Mouse (Mus musculus): ENCODE measurements at regions not wholly inside any gene's neighbourhood (a gene's known extent, or its start where the extent isn't known, plus 50 kb on each side); places are given as distances from the start of the nearest gene placed in this dataset.
A peak's percentile ranks its signal among the peaks of the same experiment; 100 is the strongest.

- peak; percentile 54 for DNase-seq (ENCODE audit: low read depth, low spot score)
Measured at GRCm38 (mm10) chr2:61453490-61454281, 124.7 kb upstream of the Tank start.

- DNase-seq (ENCODE audit: low read depth, low spot score), result no peak
Measured at GRCm38 (mm10) chr2:61452581-61452980, 125.8 kb upstream of the Tank start.

- DNase-seq (ENCODE audit: low read depth, low spot score), result no peak
Measured at GRCm38 (mm10) chr2:61450731-61451130, 127.7 kb upstream of the Tank start.

GRCm38 (mm10) chr2:61436591-61436990 lies 141.8 kb upstream of the Tank start:
- no peak for DNase-seq (ENCODE audit: low read depth, low spot score)

- peak; percentile 25 for DNase-seq (ENCODE audit: low read depth, low spot score)
Measured at GRCm38 (mm10) chr2:61407881-61408280, 170.5 kb upstream of the Tank start.

GRCm38 (mm10) chr2:61406104-61406751 lies 172.2 kb upstream of the Tank start:
- DNase-seq (ENCODE audit: low read depth, low spot score), result no peak

- DNase-seq (ENCODE audit: low read depth, low spot score), result no peak
Measured at GRCm38 (mm10) chr2:61405261-61405660, 173.1 kb upstream of the Tank start.

GRCm38 (mm10) chr2:61402588-61403487 lies 175.5 kb upstream of the Tank start:
- DNase-seq (ENCODE audit: low read depth, low spot score), result no peak

- peak; percentile 64 for DNase-seq (ENCODE audit: low read depth, low spot score)
Measured at GRCm38 (mm10) chr2:61401636-61402587, 176.5 kb upstream of the Tank start.

- no peak for DNase-seq (ENCODE audit: low read depth, low spot score)
Measured at GRCm38 (mm10) chr2:61398633-61399032, 179.8 kb upstream of the Tank start.

- DNase-seq (ENCODE audit: low read depth, low spot score), result no peak
Measured at GRCm38 (mm10) chr2:61389622-61390021, 188.8 kb upstream of the Tank start.

GRCm38 (mm10) chr2:61389207-61389606 lies 189.2 kb upstream of the Tank start:
- no peak for DNase-seq (ENCODE audit: low read depth, low spot score)

GRCm38 (mm10) chr2:61387561-61387960 lies 190.8 kb upstream of the Tank start:
- DNase-seq (ENCODE audit: low read depth, low spot score), result no peak

GRCm38 (mm10) chr2:61386966-61387365 lies 191.4 kb upstream of the Tank start:
- no peak for DNase-seq (ENCODE audit: low read depth, low spot score)

GRCm38 (mm10) chr2:61384467-61384866 lies 193.9 kb upstream of the Tank start:
- no peak for DNase-seq (ENCODE audit: low read depth, low spot score)

- no peak for DNase-seq (ENCODE audit: low read depth, low spot score)
Measured at GRCm38 (mm10) chr2:61383744-61384295, 194.6 kb upstream of the Tank start.

GRCm38 (mm10) chr2:61379076-61379475 lies 199.3 kb upstream of the Tank start:
- DNase-seq (ENCODE audit: low read depth, low spot score), result no peak

- no peak for DNase-seq (ENCODE audit: low read depth, low spot score)
Measured at GRCm38 (mm10) chr2:61378297-61378696, 200.1 kb upstream of the Tank start.

GRCm38 (mm10) chr2:61377756-61378155 lies 200.6 kb upstream of the Tank start:
- DNase-seq (ENCODE audit: low read depth, low spot score), result no peak

GRCm38 (mm10) chr2:61362606-61363005 lies 215.8 kb upstream of the Tank start:
- DNase-seq (ENCODE audit: low read depth, low spot score), result no peak

GRCm38 (mm10) chr2:61361394-61361793 lies 217.0 kb upstream of the Tank start:
- no peak for DNase-seq (ENCODE audit: low read depth, low spot score)

Data from skeletal muscle tissue, adult 2 months (tissue).